Mouse (Mus musculus) urinary bladder, adult 18-20 months (tissue): Measurements from ENCODE around the gene Crat.

Source experiments
- DNase-seq, 2 experiments: peaks; one replicate each; pipeline ENCODE4 v3.0.0; 2022; ENCODE audit warnings: low spot score in 2 of 2, mixed read lengths in 2 of 2

The Crat gene

DNA sequence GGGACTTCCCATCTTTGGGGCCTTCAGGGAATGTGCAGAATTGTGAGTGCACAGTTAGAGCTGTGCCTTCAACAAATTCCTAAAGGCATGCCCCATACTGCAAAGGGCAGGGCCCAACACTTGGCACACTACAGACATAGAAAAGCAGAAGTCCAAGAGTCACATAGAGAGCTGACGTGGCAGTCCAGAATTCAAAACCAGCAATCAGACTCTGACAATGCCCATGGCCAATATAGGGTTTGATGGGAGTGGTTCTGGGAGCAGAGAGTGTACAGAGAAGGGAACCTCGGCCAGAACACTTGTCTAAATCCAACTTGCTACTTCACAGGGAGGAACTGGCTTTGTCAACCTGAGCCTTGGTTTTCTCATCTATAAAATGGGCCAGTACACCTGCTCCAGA lies 8.4 kb downstream of the Crat start:
- no peak for DNase-seq

DNA sequence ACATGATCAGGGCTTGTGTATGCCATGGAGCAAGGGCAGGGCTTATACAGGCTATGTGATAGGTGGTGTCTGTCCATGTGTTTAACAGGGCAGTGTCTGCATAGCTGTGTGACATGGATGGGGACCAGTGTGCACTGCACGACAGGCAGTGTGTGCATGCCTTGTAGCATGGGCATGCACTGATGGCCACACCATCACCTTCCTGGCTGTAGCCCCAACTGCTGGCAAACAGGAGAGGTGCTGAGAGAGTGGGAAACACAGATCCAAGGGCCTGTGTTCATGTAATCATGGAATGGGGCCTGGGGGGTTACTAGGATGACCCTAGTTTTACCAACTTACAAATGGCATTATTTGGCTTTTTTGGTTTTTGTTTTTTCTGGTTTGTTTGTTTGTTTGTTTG lies 11.7 kb downstream of the Crat start:
- DNase-seq, result no peak

DNA sequence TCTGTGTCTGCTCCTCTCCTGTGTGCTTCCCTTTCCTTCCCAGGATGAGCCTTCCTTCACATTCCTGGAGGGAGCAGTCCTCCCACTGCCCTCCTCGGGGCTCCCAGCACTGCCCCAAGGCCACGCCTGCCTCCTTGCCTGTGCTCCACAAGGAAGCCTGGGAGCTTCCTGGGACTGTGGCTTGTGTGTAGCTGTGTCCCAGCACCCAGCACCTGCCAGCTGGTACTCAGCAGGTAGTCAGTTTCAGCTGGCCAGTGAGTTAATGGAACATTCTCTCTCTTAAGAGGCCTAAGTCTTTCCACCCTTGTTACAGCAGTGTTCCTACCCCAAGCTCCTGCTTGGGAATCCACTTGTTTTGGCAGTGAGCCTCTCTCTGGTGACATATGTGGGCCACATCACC lies 12.8 kb downstream of the Crat start:
- DNase-seq, result no peak

DNA sequence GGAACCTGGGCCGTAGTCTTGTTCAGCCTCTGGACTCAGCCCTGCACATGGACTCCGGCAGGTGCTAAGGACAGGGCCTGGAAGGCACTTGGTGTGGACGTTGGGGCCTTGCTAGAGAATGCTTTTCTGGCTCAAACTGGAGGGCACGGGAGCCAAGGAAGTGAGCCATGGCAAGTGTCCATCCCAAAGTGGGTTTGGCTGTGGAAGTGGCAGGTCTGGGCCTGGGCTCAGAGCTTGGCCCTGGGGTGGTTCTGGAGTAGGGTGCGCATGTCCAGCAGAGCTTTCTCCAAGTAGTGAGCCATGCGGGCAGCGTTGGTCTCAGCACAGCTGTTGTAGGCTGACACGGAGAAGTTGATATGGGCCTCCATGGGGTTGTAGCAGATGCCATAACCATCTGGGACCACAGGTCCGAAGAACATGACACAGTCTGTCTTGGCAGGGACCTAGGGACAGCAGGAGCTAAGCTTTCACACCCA lies 13.2 kb downstream of the Crat start:
- DNase-seq, result no peak

DNA sequence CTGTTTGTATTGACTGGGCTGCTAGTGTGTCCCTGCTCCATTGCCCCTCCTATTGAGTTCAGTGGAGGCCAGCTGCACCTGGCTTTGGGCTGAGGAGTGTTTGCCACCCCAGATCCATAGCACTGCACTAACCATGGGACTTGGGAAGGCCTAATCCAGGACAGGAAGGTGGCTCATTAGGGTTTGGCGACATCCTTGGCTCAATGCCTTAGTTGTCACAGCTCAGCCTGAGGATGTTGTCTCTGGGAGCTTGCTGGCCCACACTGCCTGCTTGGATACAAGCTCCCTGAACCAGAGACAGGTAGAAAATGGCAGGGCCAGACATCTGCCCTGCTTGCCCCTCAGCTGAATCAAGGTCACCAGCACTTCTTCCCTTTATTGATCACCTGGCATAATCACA lies 14.0 kb downstream of the Crat start:
- DNase-seq, result no peak

DNA sequence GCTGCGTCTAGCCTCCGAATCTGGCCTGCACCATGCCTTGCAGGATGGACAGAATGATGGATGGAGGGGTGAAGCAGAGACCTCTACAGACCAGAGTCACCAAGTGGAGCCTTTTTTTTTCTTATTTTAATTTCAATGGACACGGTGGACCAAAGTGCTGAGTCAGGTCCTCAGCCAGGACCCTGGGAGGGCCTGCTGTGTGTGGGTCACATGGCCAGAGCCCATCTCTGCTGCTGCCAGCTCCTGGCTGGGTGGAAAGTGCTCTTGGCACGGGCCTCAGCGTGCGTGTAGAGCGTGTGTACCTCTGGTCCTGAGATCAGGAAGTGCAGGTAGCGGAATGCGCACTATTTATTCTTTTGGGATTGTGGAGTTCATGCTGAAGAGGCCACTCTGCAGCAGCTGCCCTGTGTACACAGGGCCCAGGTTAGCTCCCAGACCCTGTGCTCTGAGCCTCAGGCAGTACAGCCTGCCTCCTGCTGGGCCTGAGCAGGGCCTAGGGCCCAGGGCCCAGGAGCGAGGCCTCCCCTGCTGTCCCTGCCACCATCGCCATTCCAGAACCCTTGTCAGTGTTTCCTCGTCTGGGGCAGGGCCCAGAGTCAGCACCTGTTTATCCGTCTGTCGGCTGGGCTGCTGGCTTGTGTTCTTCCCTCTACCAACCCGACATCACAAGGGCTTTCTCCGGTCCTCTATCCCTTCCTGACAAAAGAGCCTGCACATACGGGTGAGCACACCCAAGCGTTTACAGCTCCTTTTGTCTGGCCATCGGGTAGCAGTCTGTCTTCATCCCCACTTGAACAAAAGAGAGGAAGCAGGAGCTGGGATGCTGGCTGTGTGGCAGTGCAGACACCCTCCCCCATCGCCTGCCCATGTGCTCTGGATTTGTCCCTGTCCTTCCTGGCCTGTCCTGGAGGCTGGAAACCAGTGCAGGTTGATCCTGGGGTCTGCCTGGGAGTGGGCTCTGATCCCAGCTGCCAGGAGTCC lies 16.1 kb downstream of the Crat start:
- no peak for DNase-seq

DNA sequence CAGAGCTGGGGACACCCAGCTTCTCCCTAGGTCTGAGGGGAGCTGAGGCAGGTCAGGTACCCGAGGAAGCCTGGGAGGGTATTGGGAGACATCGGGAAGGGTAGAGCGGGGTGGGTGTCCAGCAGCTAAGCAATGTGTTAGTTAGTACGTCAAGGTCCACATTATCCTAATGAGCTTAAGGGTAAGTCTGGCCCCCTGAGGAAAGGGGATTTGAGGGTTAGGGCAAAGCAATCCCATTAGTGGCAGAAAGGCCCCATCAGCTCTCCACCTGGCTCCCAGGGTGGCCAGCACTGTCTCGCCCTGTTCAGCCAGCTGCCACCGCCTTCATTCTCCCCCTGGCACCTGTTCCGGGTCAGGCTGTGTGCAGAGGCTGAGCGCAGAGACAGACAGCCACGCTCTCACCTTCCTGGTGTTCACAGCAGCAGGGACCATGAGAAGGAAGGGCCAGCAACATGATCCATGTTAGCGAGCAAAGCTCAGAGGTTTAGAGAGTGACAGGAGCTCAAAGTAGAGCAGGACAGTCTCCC lies 17.6 kb downstream of the Crat start:
- DNase-seq, result no peak

DNA sequence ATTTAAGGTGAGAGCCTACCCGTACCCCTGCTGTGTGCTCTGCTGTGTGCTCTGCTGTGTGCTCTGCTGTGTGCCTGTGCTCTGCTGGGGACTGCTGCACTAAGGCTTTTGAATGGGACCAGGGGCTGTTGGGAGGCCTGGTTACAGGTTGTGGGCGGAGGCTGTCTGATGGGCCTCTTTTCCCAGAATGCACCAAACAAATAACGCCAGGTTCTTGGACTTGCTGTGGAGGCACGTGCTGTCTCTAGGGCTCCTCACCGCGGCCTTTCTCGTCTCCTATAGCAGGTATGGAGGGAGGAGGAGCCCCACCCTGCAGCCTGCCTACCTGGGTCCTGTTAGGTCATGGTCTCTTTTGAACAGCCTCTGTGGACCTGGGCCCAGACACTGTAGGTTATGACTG lies 19.4 kb downstream of the Crat start:
- DNase-seq, result no peak

DNA sequence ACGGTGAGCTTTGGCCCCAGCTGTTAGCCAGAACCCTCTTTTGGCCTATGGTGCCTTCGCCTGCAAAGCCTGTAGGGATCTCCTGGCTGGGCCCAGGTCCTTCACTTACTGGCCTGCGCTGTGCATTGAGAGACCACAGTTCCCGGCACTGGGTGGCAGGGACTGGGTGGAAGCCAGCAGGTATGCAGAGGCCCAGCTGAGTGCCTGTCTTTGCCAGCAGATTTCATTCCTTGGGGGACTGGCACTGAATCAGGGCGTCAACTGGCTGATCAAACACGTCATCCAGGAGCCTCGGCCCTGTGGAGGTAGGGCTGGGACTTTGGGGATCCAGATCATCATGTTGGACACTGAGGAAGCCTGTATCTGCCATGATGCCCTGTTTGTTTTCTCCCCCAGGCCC lies 19.9 kb downstream of the Crat start:
- DNase-seq, result no peak

DNA sequence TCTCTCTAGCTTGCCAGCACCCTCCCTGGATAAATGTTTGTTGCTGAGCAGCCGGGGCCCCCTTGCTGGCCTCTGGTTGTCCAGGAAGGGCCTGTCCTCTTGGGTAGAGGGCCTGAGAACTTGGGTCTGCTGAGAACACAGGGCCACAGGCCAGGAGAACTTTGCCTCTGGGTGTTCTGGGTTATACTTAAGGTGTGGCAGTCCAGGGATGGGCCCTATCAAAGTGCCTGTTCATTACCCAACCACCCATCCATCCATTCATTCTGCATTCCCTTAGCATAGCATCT lies 22.3 kb downstream of the Crat start:
- no peak for DNase-seq

DNA sequence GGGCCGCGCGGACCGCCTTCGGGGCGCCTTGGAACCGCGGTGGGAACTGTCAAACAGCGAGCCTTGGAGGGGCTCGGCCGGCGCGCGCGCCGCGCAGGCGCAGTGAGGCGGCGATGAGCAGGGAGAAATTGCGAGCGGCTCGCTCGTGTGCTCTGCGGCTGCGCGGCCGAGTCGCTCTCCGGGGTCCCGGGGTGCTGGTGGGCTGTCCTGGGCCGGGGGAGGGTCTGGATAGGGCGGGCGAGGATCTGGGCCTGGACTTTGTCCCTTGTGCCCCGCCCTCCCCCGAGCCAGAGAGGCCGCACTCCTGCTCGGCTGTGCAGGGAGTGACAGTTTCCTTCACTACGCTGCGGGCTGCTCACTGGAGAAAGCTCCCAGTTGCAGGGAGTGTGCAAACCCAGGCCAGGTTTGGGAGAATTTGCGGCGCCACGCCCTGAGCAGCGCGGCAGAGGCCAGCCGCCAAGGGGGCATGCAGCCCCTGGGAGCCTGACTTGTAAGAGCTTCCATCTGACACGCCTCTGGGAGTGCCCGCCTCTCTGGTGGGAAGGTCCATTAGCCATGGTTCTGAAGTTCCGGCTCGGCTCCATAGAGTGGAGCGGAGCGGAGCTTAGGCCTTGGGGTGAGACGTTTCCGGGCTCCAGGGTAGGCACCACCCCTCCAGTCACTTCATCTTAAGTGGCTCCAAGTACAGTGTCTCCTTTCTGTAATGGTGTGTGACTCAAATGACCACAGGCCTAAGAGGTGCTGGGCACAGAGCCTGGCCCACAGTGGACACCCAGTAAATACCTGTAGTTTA lies 22.8 kb downstream of the Crat start:
- peak; percentile 76 to 84 for DNase-seq

DNA sequence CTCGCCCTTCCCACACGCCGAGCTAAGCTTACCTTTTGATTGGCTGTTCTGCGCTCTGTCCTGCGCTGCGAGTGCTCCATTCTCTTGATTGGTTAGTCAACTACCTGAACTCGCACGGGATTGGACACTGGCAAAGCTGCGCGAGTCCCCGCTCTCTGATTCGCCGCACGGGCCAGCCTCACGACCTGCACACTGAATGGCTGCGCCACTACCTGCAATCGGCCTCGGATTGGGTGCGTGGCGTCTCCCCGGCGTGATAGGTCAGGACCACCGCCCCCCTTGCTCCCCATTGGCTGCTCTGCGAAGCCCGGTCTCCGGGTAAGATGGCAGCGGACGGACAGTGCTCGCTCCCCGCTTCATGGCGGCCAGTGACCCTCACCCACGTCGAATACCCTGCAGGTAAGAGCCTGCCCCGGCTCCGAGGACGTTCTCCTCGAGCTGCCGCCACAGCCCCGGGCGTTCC lies 23.5 kb downstream of the Crat start, which contains the start of gene Dolpp1:
Gene Dolpp1, plus strand, starts transcription at position 141 of the 463 bp plus-strand sequence.
- peak; percentile 93 to 94 for DNase-seq

DNA sequence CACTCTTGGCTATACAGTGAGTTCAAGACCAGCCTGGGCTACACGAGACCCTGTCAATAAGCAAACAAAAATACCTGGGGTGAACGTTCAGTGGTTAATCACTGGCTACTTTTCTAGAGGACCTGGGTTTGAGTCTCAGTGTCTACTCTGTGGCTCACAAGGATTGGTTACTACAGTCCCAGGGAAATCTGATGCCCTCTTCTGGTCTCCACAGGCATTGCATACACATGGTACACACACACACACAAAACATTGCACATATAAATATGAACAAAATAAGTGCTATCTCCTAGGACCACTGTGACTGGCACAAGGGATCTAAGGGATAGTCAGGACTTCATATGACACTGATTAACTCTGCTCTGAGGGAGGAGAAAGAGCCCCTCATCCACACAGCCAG lies 26.6 kb downstream of the Crat start:
- DNase-seq, result no peak

DNA sequence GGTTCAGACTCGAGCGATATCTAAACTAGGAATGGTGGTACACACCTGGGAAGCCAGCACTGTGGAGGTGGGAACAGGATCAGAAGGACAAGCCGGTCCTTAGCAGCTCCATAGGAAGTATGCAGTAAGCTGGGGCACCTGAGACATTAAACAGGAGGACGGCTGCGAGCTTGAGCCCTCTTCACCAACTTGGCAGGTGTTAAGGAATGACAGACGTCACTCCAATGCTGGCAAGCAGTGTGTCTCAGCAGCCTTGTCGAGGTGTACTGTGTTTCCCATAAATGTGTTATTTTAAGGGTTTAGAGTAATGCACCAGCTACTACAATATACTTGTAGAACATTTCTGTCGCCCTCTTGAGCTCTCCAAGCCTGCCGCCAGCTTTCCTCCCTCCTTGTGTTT lies 28.7 kb downstream of the Crat start:
- DNase-seq, result no peak

DNA sequence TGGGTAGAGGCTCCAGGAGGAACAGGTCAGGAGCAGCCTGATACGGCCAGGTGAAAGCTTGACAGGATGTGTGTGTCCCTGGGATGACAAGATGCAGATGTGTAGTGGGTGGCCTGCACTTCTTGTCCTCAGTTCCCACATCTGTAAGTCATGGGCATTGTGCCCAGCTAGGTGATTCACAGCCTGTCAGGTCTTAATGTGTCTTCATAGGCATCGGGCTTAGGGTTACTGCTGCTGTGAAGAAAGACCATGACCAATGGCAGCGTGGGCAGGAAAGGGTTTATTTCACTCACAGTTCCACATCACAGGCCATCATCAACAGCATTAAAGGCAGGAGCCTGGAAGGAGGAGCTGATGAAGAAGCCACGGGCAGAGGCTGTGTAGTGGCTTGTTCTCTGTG lies 30.0 kb downstream of the Crat start:
- DNase-seq, result no peak

DNA sequence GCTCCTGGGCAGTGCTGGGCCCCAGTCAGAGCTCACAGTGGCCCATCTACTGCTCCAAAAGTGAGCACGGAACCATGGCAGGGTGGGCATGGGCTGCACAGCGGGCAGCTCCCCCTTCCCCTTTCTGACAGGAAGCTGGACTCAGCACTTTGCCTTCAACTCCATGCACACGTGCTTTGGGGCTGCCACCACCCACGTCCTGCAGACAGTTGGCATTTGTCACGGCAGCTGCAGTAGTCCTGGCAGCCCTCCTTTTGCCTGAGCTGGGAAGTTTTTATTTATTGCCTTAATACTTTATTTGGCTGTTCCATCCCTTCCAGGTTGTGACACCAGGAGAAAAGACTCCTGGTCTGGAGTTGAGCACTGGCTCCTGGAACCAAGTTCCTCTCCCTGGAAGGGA lies 30.8 kb downstream of the Crat start:
- no peak for DNase-seq

DNA sequence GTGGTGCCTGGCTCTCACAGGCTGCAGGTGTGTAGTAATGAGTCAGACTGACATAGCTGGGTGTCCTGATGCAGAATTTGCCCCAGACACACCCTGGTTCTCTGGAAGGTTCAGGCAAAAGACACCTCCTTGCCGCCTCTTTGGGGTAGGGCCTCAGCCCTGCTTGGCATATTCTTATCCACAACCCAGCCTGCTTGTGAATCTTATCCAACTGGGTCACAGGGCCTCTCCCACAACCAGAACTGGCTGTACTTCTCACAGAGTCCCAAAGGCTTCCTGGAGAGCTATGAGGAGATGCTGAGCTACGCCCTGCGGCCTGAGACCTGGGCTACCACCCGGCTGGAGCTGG lies 34.3 kb downstream of the Crat start:
- no peak for DNase-seq

DNA sequence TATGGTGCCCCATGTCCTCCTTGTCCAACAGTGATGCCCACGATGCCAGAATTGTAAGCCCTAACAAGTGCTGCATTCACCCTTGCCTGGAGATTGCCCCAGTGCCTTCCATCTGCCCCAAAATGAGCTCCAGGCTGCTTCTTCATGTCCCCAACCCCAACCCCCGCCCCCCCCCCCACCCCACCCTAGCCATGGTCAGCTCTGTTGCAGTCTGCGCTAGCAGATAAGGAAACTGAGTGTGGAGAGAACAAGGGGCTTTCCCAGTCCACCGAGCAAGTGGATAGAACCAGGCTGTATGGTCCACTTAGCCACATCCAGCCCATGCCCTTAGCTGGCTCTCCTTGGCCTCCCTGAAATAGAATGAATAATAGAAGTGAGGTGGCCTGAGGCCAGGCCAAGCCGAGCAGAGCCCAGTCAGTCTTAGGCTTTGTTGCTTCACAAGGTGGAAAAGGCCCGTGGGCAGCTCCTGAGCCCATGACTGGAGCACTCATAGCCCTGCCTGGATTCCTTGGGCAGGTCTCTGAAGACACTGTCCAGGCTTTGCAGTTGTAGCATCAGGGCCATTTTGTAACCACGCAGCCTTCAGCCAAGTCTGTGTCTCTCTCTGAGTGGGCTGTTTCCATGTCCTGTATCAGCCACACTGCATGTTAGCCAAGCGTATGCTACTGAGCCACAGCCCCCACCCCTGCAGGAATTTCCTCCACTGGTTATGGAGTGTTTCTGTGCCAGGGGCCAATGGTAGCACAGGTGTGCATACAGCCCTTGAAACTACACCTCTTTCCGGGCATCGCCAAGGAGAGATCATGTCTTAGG lies 34.8 kb downstream of the Crat start:
- no peak for DNase-seq

DNA sequence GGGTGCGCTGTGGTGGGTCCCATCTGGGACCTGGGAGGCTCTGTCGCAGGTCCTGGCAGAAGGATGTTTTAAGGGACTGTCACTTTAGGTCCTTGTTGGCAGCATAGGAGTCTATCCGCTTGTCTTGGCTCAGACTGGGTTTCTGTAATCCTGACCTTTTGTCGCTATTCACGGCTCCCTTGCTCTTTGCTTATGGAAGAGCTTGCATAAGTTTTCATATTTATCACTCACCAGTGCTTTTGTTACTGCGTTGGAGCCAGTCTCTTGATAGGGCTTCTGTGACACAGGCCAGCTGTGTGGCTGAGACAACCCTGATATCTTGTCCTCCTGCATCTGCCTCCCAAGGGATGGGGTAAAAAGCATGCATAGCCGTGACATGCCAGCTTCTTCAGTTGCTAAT lies 36.3 kb downstream of the Crat start:
- DNase-seq, result no peak

DNA sequence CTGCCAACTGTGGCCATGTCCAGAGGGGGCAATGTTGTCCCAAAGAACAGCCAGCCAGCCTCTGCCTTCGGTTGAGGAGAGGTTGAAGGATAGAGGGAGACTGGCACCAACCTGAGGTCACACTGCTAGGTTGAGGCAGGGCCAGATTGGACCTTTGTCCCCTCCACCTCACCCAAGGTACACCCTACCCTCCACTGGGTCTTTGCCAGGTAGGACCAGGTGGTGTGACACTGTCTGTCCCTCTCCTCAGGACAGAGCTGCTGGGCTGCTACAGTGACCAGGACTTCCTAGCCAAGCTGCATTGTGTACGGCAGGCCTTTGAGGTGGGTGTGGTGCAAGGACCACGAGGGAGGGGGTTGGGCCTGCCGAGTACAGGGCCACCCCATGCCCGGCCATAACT lies 37.9 kb downstream of the Crat start:
- no peak for DNase-seq

DNA sequence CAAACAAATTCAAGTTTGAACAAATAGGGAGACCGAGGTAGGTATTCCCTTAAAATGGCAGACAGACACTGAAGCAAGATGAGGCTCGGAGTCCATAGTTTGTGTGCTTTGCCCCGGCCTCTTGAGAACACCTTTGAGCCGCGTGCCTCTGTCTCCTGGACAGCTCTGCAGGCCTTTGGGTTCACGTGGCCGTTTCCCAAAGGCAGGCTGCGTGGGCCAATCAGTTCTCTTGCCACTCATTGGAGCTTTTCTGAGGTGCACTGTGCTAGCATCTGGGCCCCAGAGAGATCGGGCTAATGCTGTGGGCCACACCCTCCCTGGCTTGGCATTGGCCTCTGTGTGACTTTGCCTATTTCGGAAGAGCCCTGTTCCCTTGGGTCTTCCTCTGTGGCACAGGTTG lies 39.7 kb downstream of the Crat start:
- no peak for DNase-seq

DNA sequence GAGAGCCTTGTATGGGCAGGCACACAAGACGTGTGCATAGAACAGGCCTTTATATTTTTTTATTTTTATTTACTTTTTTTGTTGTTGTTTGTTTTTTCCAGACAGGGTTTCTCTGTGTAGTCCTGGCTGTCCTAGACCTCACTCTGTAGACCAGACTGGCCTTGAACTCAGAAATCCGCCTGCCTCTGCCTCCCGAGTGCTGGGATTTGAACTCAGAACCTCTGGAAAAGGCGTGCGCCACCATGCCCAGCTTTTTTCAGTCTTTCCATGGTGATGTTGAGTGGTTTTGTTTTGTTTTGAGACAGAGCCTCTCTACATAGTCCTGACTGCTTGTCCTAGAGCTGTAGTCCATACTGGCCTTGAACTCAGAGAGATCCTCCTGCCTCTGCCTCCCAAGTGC lies 42.9 kb downstream of the Crat start:
- no peak for DNase-seq
